Mouse (Mus musculus) left cerebral cortex, postnatal 14 days (tissue): Measurements from ENCODE around the gene Mrpl19. TPM values are rescaled to one million over a fixed set of nuclear protein-coding genes. Genes with fewer than 3 reads are reported as not detected.

Experiments
- DNase-seq, 2 experiments: peaks; one replicate each; pipeline ENCODE4 v3.0.0; 2021 to 2022; ENCODE audit warnings: low spot score in 2 of 2, mixed read lengths in 1 of 2
- intact Hi-C: fragments of 180-260 bp; cut with DNase I; formaldehyde crosslinking; loops from one replicate; pipeline ENCODE4 v1.15.1; 2025
- long read RNA-seq, 2 experiments: library from polyadenylated mRNA; stranded (forward); transcript quantifications; one replicate each; pipeline ENCODE4 v2.0.0; 2021
- total RNA-seq, 2 experiments: library from RNA; stranded (reverse); gene quantifications; 2 replicates each; pipeline ENCODE4 v1.2.3; 2021

The Mrpl19 gene
- 10 to 100 TPM; 28.0 to 32.2 TPM for total RNA-seq
- long read RNA-seq, experiment 1, full-length matches to known transcripts: 24 of 27 reads
- long read RNA-seq, experiment 1, partial matches to known transcripts: 0 of 27 reads
- long read RNA-seq, experiment 1, other reads (novel, unspliced or antisense): 3 of 27 reads
- long read RNA-seq, experiment 2, full-length matches to known transcripts: 20 of 26 reads
- long read RNA-seq, experiment 2, partial matches to known transcripts: 1 of 26 reads
- long read RNA-seq, experiment 2, other reads (novel, unspliced or antisense): 5 of 26 reads

GRCm38 (mm10) chr6:81965296-81966067 is at the start of gene Mrpl19:
TSS of gene Mrpl19 (minus strand) at chr6:81965958.
- peak; percentile 90 to 94 for DNase-seq
- intact Hi-C loops: no loop called here

- no peak for DNase-seq
- intact Hi-C loops: no loop called here
Observed at GRCm38 (mm10) chr6:82012392-82012791, 46.6 kb upstream of the Mrpl19 start.

- peak in 1 of 2 experiments; percentile 49 for DNase-seq
- intact Hi-C loops: no loop called here
Observed at GRCm38 (mm10) chr6:81990049-81990810, 24.5 kb upstream of the Mrpl19 start.

DNA sequence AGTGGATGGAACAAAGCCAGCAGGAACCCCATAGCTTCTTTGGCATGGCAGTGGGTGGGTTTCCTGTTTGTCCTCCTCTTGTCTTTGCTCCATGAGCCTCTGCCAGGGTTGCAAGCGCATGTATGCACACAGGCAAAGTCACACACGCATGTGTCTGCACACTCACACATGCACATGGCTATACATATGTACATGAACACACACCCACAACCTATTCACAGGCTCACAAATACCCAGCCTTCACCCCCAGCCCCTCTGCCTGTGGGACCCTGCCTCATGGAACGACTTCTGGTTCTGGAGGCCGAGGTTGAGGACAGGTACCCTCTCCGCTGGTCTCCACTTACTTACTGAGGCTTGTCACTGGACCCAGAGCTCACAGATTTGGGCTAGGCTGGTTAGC is 22.6 kb upstream of the Mrpl19 start:
- peak in 1 of 2 experiments; percentile 2 for DNase-seq
- intact Hi-C loops: loop anchor here (5.0 kb wide), 1 partner anchor 54 kb away; the partner anchor contains the start of gene Eva1a

- intact Hi-C loops: loop anchor here (2.0 to 5.0 kb wide), 2 partner anchors 55 to 131 kb away; partner anchors contain the start of gene Eva1a
Observed at GRCm38 (mm10) chr6:81987580-81987979, 21.8 kb upstream of the Mrpl19 start.

GRCm38 (mm10) chr6:81987010-81987409 is 21.3 kb upstream of the Mrpl19 start:
- intact Hi-C loops: loop anchor here (2.0 to 5.0 kb wide), 2 partner anchors 55 to 132 kb away; partner anchors contain the start of gene Eva1a

More at GRCm38 (mm10) chr6:81987580-81987979, 21.8 kb upstream of the Mrpl19 start:
- DNase-seq: peak; percentile 57 to 78

DNA sequence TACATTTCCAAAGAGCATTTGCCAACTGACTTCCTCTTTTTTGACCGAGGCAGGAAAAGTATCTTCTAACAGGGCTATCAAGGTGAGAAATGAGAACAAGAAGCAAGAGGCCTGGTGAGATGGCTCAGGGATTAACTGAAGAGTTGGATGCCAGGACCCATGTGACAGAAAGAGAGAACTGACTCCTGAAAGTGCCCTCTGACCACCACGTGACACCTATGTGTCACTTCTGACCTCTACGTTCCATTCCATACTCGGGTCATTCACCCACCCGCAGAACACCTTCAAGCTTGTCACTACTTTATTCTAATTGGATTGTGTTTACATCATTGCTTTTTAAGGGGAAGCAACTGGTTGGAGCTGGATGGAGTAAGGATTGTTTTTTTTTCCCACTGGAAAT is 20.8 kb upstream of the Mrpl19 start:
- intact Hi-C loops: loop anchor here (2.0 to 5.0 kb wide), 2 partner anchors 56 to 132 kb away; partner anchors contain the start of gene Eva1a
- peak in 1 of 2 experiments; percentile 3 for DNase-seq

More at GRCm38 (mm10) chr6:81987010-81987409, 21.3 kb upstream of the Mrpl19 start:
- peak; percentile 85 to 91 for DNase-seq

GRCm38 (mm10) chr6:81986171-81986570 is 20.4 kb upstream of the Mrpl19 start:
- DNase-seq: no peak
- intact Hi-C loops: loop anchor here (2.0 to 5.0 kb wide), 2 partner anchors 56 to 133 kb away; partner anchors contain the start of gene Eva1a

DNA sequence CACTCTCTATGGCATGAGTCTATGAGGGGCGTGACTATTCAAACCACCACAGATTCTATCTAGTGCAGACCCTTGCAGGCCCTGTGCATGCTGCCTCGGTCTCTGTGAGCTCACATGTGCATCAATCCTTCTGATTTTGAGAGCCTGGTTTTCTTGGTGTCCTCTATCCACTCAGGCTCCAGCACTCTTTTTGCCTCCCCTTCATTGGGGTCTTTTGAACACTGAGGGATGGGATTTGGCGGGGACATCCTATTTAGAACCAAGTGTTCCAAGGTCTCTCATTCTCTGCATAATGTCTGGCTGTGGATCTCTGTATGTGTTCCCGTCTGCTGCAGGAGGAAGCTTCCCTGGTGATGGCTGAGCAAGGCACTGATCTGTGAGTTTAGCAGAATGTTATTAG is 13.5 kb upstream of the Mrpl19 start:
- no peak for DNase-seq
- intact Hi-C loops: loop anchor here (5.0 kb wide), 2 partner anchors 623 to 723 kb away; no protein-coding TSS in a partner anchor

DNA sequence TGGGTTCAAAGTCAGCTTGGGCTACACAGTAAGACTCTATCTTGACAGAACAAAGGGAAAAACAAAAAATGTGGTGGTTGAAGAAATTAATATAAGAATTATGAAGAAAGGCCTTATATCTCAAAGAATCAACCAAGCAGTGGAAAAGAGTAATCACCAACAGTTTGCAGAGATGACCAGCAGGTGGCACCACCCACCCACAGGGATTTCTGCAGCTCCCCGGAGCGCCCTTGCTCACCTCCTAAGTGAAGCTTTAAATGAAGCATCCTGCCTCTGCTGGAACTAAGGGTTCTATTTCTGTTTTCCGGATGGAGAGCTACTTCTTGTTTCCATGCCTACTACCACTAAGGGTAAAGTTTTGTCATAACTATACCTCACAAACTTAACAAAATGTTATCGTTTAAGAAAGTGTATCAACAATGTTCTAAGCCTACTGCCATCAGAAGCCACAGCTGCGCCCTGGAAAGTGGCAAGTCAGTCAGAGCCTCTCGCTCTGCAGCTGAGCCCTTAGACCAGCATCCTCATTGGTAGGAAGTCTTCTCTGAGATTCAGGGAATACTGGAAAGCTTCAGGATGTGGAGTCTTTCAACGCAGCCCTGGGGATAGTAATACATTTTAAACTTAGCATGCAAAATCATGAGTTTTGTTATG is 10.3 kb upstream of the Mrpl19 start:
- intact Hi-C loops: loop anchor here (1.0 to 5.0 kb wide), 3 partner anchors 143 to 726 kb away; no protein-coding TSS in a partner anchor
- DNase-seq: peak; percentile 82 to 88

DNA sequence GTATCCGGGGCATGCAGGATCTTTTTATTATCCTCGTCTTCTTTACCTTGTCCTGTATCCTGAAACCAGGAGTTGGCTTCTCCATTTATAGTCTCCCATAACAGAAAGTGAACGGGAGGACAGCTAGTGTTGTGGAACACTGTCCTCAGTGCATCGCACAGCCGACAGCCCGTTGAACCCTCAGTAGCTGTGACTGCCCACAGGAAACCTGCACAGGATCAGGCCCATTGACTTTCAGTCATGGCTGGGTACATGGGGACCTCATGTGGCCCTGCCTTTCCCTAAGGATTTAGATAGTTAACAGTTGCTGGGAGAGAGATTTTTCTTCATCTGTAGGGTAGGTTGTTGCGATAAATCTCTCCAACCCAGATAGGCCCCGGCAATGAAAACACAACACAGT is 6.8 kb upstream of the Mrpl19 start:
- DNase-seq: no peak

DNA sequence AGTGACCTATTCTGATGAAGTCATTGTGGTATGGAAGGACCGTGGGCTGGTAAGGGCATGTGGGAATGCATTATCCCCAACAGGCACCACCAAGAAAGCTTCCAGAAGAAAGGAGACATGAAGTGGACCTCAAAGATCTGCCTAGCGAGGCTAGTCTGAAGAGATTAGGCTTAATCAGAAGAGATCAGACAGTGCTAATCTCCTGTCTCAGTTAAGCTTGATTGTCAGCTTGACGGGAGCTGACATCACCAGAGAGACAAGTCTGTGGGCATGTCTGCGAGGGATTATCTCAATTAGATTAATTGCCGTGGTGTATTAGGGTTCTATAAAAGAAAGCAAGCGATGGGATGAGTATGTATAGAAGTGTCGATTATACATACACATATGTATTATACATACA is 5.4 kb upstream of the Mrpl19 start:
- intact Hi-C loops: no loop called here
- no peak for DNase-seq

More for the DNA sequence above, 6.8 kb upstream of the Mrpl19 start:
- intact Hi-C loops: no loop called here

- intact Hi-C loops: no loop called here
- DNase-seq: no peak
Observed at GRCm38 (mm10) chr6:81966068-81966544, 348 bp upstream of the Mrpl19 start.

DNA sequence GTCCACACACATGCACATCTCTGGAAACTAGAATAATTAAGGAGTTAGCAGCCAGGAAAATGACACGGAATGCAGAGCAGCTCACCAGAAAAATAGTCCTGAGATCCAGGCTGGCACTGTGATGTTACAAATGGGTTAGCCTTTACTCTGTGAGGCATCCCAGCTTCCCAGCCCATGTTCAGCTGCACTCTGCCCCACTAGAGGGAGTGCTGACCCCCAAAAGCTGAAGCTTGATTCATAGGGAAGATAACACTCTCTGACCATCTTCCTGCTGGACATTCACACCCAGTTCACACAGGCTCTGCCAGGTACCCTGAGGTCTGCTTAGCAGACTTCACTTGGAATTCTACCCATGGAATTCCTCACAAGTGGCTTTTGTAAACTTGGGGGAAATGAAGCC is 5.5 kb downstream of the Mrpl19 start:
- no peak for DNase-seq
- intact Hi-C loops: no loop called here

DNA sequence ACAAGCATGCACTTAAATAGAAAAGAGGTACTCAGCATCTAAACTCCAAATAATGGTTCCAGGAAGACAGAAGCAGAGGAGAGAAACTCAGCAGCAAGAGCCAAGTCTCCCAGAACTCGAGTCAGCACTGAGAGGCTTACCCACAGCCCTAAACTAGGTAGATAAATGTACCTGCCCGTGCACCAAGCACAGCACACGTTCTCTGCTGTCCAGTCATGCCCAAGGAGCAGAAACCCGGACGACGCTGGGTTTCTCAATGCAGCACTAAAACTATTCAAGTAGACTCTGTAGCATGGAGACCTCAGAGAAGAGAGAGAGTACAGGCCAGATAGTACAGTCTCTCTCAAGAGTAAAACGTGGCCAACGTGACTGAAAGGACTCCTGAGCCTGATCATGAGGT is 5.9 kb downstream of the Mrpl19 start:
- intact Hi-C loops: no loop called here
- no peak for DNase-seq

DNA sequence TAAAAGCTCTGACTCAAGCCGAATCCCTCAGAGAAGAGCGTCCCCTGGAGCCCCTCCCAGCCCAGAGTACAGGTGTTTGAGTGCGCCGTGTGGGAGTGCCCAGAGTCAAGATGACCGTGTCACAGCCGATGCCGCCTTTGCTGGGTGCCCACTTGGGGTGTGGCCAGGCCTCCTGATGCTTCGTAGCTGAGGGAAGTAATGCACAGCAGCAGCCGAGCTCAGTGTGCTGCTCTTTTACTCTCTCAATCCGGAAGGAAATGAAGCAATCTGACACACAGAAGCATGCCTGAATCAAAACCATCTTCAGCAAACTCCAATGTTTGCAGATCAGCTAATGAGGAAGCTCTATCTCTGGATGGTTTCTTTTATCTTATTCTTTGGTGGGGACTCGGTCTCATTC is 7.8 kb downstream of the Mrpl19 start:
- intact Hi-C loops: no loop called here
- no peak for DNase-seq

DNA sequence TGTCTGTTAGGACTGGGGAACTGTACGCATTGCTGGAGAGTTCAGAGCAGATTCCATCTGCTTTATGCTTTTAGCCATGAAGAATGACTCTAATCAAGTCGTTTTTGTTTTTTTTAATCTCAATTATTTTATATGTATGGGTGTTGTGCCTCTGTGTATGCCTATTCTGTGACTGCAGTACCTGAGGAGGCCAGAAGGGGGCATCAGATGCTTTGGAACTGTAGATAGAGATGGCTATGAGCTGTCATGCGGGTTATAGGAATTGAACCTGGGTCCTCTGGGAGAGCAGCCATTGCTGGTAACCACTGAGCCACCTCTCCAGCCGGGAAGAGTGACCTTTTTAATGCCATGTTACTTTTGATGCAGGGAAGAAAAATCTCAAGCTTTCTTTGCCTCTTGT is 9.4 kb downstream of the Mrpl19 start:
- intact Hi-C loops: no loop called here
- DNase-seq: no peak

- no peak for DNase-seq
- intact Hi-C loops: no loop called here
Observed at GRCm38 (mm10) chr6:81955133-81955532, 10.6 kb downstream of the Mrpl19 start.

DNA sequence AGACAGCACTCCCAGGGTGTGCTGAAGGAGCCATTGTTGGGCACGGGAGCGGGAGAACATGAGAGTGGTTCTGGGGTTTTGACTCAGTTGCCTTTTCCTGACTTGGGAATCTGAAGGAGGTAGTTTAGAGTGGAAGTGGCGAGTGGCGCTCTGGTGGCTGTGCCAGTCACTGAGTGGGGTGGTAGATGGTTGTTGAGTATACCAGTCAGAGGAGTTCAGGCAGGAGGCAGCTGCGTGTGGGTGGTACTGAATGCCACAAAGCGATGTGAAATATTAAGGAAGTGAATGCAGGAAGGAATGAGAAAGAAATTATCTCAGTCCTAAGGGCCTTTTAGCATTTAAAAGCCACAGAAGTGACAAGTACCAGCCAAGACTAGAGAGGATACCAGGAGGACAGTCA is 18.9 kb downstream of the Mrpl19 start:
- no peak for DNase-seq
- intact Hi-C loops: loop anchor here (5.0 kb wide), 1 partner anchor 105 kb away; no protein-coding TSS in a partner anchor
